Mouse (Mus musculus) E14TG2a.4 (cell line): ENCODE results near the gene Metap1d.

Source experiments
- CTCF ChIP-seq: conservative IDR thresholded peaks from 2 replicates; pipeline ENCODE4 v1.5.1; 2014; ENCODE audit warnings: low read length
- NANOG ChIP-seq: IDR thresholded peaks from 2 replicates; pipeline ENCODE4 v1.6.1; 2014; ENCODE audit warnings: borderline replicate concordance, low read length, mixed read lengths
- POU5F1 ChIP-seq: IDR thresholded peaks from 2 replicates; pipeline ENCODE4 v1.6.1; 2014; ENCODE audit warnings: low read length, borderline replicate concordance

- TF ChIP-seq CTCF (no peak), POU5F1 (no peak), NANOG (no peak)
These were observed 1.3 kb upstream of the Metap1d start for GRCm38 (mm10) chr2:71451761-71452160.
